ENCODE assay signal across 23 mouse cellular contexts in genomic region chr17:70772120-70772899, GRCm38 (mm10).
DNase-seq lines count a peak whose midpoint lies in the region; ATAC-seq and TF ChIP-seq lines count a peak whose summit lies in the region.
"Had no signal": no experiment of that assay in that cellular context is flagged by ENCODE, and none has a peak within 500 bp of the region (broad histone marks: within the 10 kb centered on the region; RNA-seq: fewer than 3 reads in every experiment).

No protein-coding gene starts in this region.

- peaks cover 20% of the 10 kb centered on the region for H3K4me1 ChIP-seq in forebrain, embryonic 10.5 days
- 0 out of 2 replicates have a peak, but pooled peaks cover 2% of the 10 kb centered on the region for H3K4me1 ChIP-seq in forebrain, embryonic 16.5 days (replicated peaks; ENCODE audit: control insufficient read depth, insufficient read depth, low read length)
- peaks cover 15% of the 10 kb centered on the region for H3K4me1 ChIP-seq in kidney, embryonic 15.5 days
- no peaks in the 10 kb centered on the region for H3K4me1 ChIP-seq in stomach, embryonic 14.5 days (ENCODE audit: control insufficient read depth, insufficient read depth, low read length)
- H3K4me1 ChIP-seq in stomach, postnatal 0 days (replicated peaks; ENCODE audit: control insufficient read depth, insufficient read depth) = no peaks in the 10 kb centered on the region
- no peaks in the 10 kb centered on the region for H3K4me1 ChIP-seq in olfactory bulb, adult 2 months (ENCODE audit: control insufficient read depth, insufficient read depth, low read length)
- H3K4me1 ChIP-seq: embryonic facial prominence, embryonic 15.5 days had no signal

- H3K4me3 ChIP-seq in forebrain, embryonic 10.5 days = peak overlapping the region; percentile 2; the same call in 1 of the 2 replicates
- H3K4me3 ChIP-seq in forebrain, embryonic 16.5 days (replicated peaks; ENCODE audit: low read length) = no peak overlapping the region
- H3K4me3 ChIP-seq in kidney, embryonic 15.5 days (replicated peaks) = no peak overlapping the region
- H3K4me3 ChIP-seq in stomach, embryonic 14.5 days (ENCODE audit: low read depth, low read length) = no peak overlapping the region
- H3K4me3 ChIP-seq in stomach, postnatal 0 days (ENCODE audit: low read depth, low read length) = no peak overlapping the region
- H3K4me3 ChIP-seq in olfactory bulb, adult 2 months (ENCODE audit: insufficient read depth, low read depth, low read length) = no peak overlapping the region
- H3K4me3 ChIP-seq: embryonic facial prominence, embryonic 15.5 days; neural tube, embryonic 12.5 days had no signal

- no peak for ATAC-seq in forebrain, embryonic 16.5 days
- ATAC-seq in kidney, embryonic 15.5 days (replicated peaks; ENCODE audit: low FRiP score) = peak; percentile 81
- no peak for ATAC-seq in stomach, embryonic 14.5 days (ENCODE audit: insufficient number of reproducible peaks, insufficient read depth, low FRiP score, low read depth)
- no peak for ATAC-seq in stomach, postnatal 0 days (ENCODE audit: low FRiP score, low TSS enrichment)
- no peak for ATAC-seq in megakaryocyte, adult 5-6 weeks (ENCODE audit: poor library complexity, severe bottlenecking)
- ATAC-seq: CD4-positive, CD25-positive, alpha-beta regulatory T cell, adult 4 months; inflammation-experienced regulatory T-cells, adult 6 months had no signal

- H3K9ac ChIP-seq in forebrain, embryonic 16.5 days (replicated peaks; ENCODE audit: low read depth, low read length) = no peak overlapping the region
- no peak overlapping the region for H3K9ac ChIP-seq in kidney, embryonic 15.5 days
- no peak overlapping the region for H3K9ac ChIP-seq in stomach, embryonic 14.5 days (replicated peaks; ENCODE audit: low read depth, low read length)
- no peak overlapping the region for H3K9ac ChIP-seq in stomach, postnatal 0 days (ENCODE audit: low read length)
- H3K9ac ChIP-seq: embryonic facial prominence, embryonic 15.5 days; neural tube, embryonic 12.5 days had no signal

- no peak for TF ChIP-seq POLR2A in olfactory bulb, adult 2 months (IDR thresholded peaks at IDR 0.05; ENCODE audit: insufficient read depth, low read depth, low read length)

- H3K27me3 ChIP-seq in forebrain, embryonic 10.5 days (ENCODE audit: poor library complexity, severe bottlenecking) = no peaks in the 10 kb centered on the region
- H3K27me3 ChIP-seq in forebrain, embryonic 16.5 days (replicated peaks; ENCODE audit: control insufficient read depth, insufficient read depth, low read length) = no peaks in the 10 kb centered on the region
- no peaks in the 10 kb centered on the region for H3K27me3 ChIP-seq in kidney, embryonic 15.5 days
- H3K27me3 ChIP-seq in stomach, embryonic 14.5 days (ENCODE audit: control insufficient read depth, insufficient read depth, low read length) = no peaks in the 10 kb centered on the region
- H3K27me3 ChIP-seq in stomach, postnatal 0 days (ENCODE audit: control insufficient read depth, insufficient read depth, low read length) = no peaks in the 10 kb centered on the region
- H3K27me3 ChIP-seq: embryonic facial prominence, embryonic 15.5 days; neural tube, embryonic 12.5 days had no signal

- no peak for TF ChIP-seq CTCF in stomach, postnatal 0 days (IDR thresholded peaks at IDR 0.05; ENCODE audit: low read depth)
- no peak for TF ChIP-seq CTCF in olfactory bulb, adult 2 months (IDR thresholded peaks at IDR 0.05; ENCODE audit: insufficient read depth, low read depth, low read length)

- no peaks in the 10 kb centered on the region for H3K36me3 ChIP-seq in forebrain, embryonic 10.5 days (replicated peaks)
- no peaks in the 10 kb centered on the region for H3K36me3 ChIP-seq in forebrain, embryonic 16.5 days (ENCODE audit: control insufficient read depth, insufficient read depth)
- no peaks in the 10 kb centered on the region for H3K36me3 ChIP-seq in kidney, embryonic 15.5 days
- no peaks in the 10 kb centered on the region for H3K36me3 ChIP-seq in stomach, embryonic 14.5 days (ENCODE audit: control insufficient read depth, insufficient read depth, low read length)
- no peaks in the 10 kb centered on the region for H3K36me3 ChIP-seq in stomach, postnatal 0 days (ENCODE audit: control insufficient read depth, insufficient read depth, low read length)
- H3K36me3 ChIP-seq: embryonic facial prominence, embryonic 15.5 days; neural tube, embryonic 12.5 days had no signal

- no peak overlapping the region for H3K4me2 ChIP-seq in forebrain, embryonic 16.5 days (ENCODE audit: low read length)
- H3K4me2 ChIP-seq in kidney, embryonic 15.5 days = peak overlapping the region; percentile 9; the same call in 1 of the 2 replicates
- H3K4me2 ChIP-seq in stomach, embryonic 14.5 days (replicated peaks; ENCODE audit: low read depth, low read length) = no peak overlapping the region
- H3K4me2 ChIP-seq in stomach, postnatal 0 days (replicated peaks; ENCODE audit: low read depth) = no peak overlapping the region
- H3K4me2 ChIP-seq: embryonic facial prominence, embryonic 15.5 days; liver, embryonic 11.5 days; neural tube, embryonic 12.5 days had no signal

- peaks cover 4% of the 10 kb centered on the region; the same call in 1 of the 2 replicates for H3K9me3 ChIP-seq in forebrain, embryonic 10.5 days
- no peaks in the 10 kb centered on the region for H3K9me3 ChIP-seq in forebrain, embryonic 16.5 days (ENCODE audit: control insufficient read depth, low read length)
- no peaks in the 10 kb centered on the region for H3K9me3 ChIP-seq in kidney, embryonic 15.5 days (replicated peaks)
- no peaks in the 10 kb centered on the region for H3K9me3 ChIP-seq in stomach, embryonic 14.5 days (ENCODE audit: control insufficient read depth, low read depth, low read length)
- no peaks in the 10 kb centered on the region for H3K9me3 ChIP-seq in stomach, postnatal 0 days (ENCODE audit: control insufficient read depth, low read length)
- H3K9me3 ChIP-seq: embryonic facial prominence, embryonic 15.5 days had no signal

- TF ChIP-seq EP300 in stomach, postnatal 0 days (optimal IDR thresholded peaks at IDR 0.05) = no peak

- peak overlapping the region; percentile 69 for H3K27ac ChIP-seq in forebrain, embryonic 10.5 days
- H3K27ac ChIP-seq in forebrain, embryonic 16.5 days (ENCODE audit: low read length) = no peak overlapping the region
- peak overlapping the region; percentile 75 for H3K27ac ChIP-seq in kidney, embryonic 15.5 days
- H3K27ac ChIP-seq in stomach, embryonic 14.5 days (ENCODE audit: low read length) = peak overlapping the region; percentile 45; the same call in 1 of the 2 replicates
- no peak overlapping the region for H3K27ac ChIP-seq in stomach, postnatal 0 days (replicated peaks)
- H3K27ac ChIP-seq in olfactory bulb, adult 2 months (ENCODE audit: insufficient read depth, low read depth, low read length) = peak overlapping the region; percentile 3; the same call in 1 of the 2 replicates
- H3K27ac ChIP-seq: embryonic facial prominence, embryonic 15.5 days; neural tube, embryonic 12.5 days had no signal

- 4% methylated on average over 10 of the region's 10 CpGs for WGBS in forebrain, embryonic 10.5 days
- WGBS in forebrain, embryonic 16.5 days = 5% methylated on average over 10 of the region's 10 CpGs
- WGBS in kidney, embryonic 15.5 days = 10% methylated on average over 10 of the region's 10 CpGs
- 14% methylated on average over 10 of the region's 10 CpGs for WGBS in stomach, embryonic 14.5 days
- WGBS in stomach, postnatal 0 days = 22% methylated on average over 10 of the region's 10 CpGs
- 39% methylated on average over 10 of the region's 10 CpGs for WGBS in olfactory bulb, adult 2 months

- DNase-seq in forebrain, embryonic 10.5 days (ENCODE audit: extremely low spot score, low spot score) = no peak
- DNase-seq in kidney, postnatal 36 days = no peak
- no peak for DNase-seq in stomach, postnatal 0 days (ENCODE audit: low spot score)
- DNase-seq: adrenal gland, postnatal 10 days; cerebellum, adult 9-10 months; gastrocnemius, postnatal 14 days; kidney, postnatal 14 days; layer of hippocampus, adult 9-11 months; lung, adult 18-20 months; lung, postnatal 36 days; right cerebral cortex, adult 18-20 months; thymus, adult 18-20 months; thymus, postnatal 4 days had no signal

Comparison
In these comparisons a context has a peak if more than half of its experiments do, and no peak if none do; other contexts are left out.
1. H3K27ac ChIP-seq: peak in forebrain, embryonic 10.5 days (single experiment), kidney, embryonic 15.5 days (single experiment), stomach, embryonic 14.5 days (single experiment) and olfactory bulb, adult 2 months (single experiment); none in forebrain, embryonic 16.5 days (single experiment) and stomach, postnatal 0 days (single experiment).